Mouse (Mus musculus) lung, adult 2 months (tissue): ENCODE results near the gene Rabggtb.

Source experiments
- CTCF ChIP-seq: fragments of 200-500 bp; IDR thresholded peaks from 2 replicates; pipeline ENCODE4 v1.5.1; 2011; ENCODE audit warnings: mild to moderate bottlenecking, low read length, control low read depth; ENCODE audit not compliant: insufficient read depth
- POLR2A ChIP-seq: fragments of 200-500 bp; IDR thresholded peaks from 2 replicates; pipeline ENCODE4 v1.6.1; 2011; ENCODE audit warnings: low read depth, mild to moderate bottlenecking, control low read depth, low read length, borderline replicate concordance; ENCODE audit errors: extremely low read depth

- TF ChIP-seq CTCF (no peak), POLR2A (no peak)
Measured at GRCm38 (mm10) chr3:153957916-153958315, 45.1 kb upstream of the Rabggtb start.
